Mouse (Mus musculus) midbrain, embryonic 16.5 days (tissue): ENCODE measurements around the gene Ccdc142. TPM values are rescaled to one million over a fixed set of nuclear protein-coding genes. Genes with fewer than 3 reads are reported as not detected.
A peak's percentile ranks its signal among the peaks of the same experiment; 100 is the strongest.

Source experiments
- ATAC-seq: fragments of 200-750 bp; cut with Nextera tagmentation; 2 replicates; pipeline ENCODE4 v1.8.0; 2017; ENCODE audit warnings: moderate TSS enrichment
- H3K27ac ChIP-seq: fragments of 300-500 bp; sonication (generic); 2 replicates; pipeline ENCODE4 v1.5.1; 2014; ENCODE audit warnings: mild to moderate bottlenecking, low read length, mixed read lengths
- H3K27me3 ChIP-seq: fragments of 300-500 bp; sonication (generic); 2 replicates; pipeline ENCODE4 v1.6.1; 2014; ENCODE audit warnings: low read depth, low read length, mixed read lengths; ENCODE audit not compliant: control insufficient read depth, insufficient read depth
- H3K36me3 ChIP-seq: fragments of 300-500 bp; sonication (generic); 2 replicates; pipeline ENCODE4 v1.6.1; 2014; ENCODE audit warnings: mild to moderate bottlenecking, low read length, moderate library complexity, mixed read lengths; ENCODE audit not compliant: control insufficient read depth, insufficient read depth
- H3K4me1 ChIP-seq: fragments of 300-500 bp; sonication (generic); 2 replicates; pipeline ENCODE4 v1.6.1; 2014; ENCODE audit warnings: mild to moderate bottlenecking, low read length, mixed read lengths; ENCODE audit not compliant: control insufficient read depth, insufficient read depth
- H3K4me2 ChIP-seq: fragments of 300-500 bp; sonication (generic); 2 replicates; pipeline ENCODE4 v1.6.1; 2014; ENCODE audit warnings: mild to moderate bottlenecking, low read length, mixed read lengths
- H3K4me3 ChIP-seq: fragments of 300-500 bp; sonication (generic); 2 replicates; pipeline ENCODE4 v1.5.1; 2014; ENCODE audit warnings: low read depth, mild to moderate bottlenecking, low read length, moderate library complexity, mixed read lengths
- H3K9ac ChIP-seq: fragments of 300-500 bp; sonication (generic); 2 replicates; pipeline ENCODE4 v1.6.1; 2014; ENCODE audit warnings: low read depth, low read length, mixed read lengths
- H3K9me3 ChIP-seq: fragments of 300-500 bp; sonication (generic); replicated peaks from 2 replicates; pipeline ENCODE4 v1.6.1; 2014; ENCODE audit warnings: mild to moderate bottlenecking, low read length, mixed read lengths; ENCODE audit not compliant: control insufficient read depth, poor library complexity, severe bottlenecking
- WGBS: fragments of 180-500 bp; shearing (Covaris S2); extraction: QIAGEN DNeasy Blood & Tissue Kit; methylation state at CpG from one replicate; pipeline ENCODE4 v1.1.7; 2014; 5-methylcytosine and 5-hydroxymethylcytosine counted together
- polyA plus RNA-seq: library from polyadenylated mRNA; unstranded; fragments of >200 nt; fragmentation: Nextera tagmentation; extraction: Ambion mirVana; gene quantifications from 2 replicates; pipeline ENCODE4 v1.2.1, GENCODE M21; 2015

Gene Ccdc142
- polyA plus RNA-seq, 1 experiment from 2014 or later, result 5.9 TPM

DNA sequence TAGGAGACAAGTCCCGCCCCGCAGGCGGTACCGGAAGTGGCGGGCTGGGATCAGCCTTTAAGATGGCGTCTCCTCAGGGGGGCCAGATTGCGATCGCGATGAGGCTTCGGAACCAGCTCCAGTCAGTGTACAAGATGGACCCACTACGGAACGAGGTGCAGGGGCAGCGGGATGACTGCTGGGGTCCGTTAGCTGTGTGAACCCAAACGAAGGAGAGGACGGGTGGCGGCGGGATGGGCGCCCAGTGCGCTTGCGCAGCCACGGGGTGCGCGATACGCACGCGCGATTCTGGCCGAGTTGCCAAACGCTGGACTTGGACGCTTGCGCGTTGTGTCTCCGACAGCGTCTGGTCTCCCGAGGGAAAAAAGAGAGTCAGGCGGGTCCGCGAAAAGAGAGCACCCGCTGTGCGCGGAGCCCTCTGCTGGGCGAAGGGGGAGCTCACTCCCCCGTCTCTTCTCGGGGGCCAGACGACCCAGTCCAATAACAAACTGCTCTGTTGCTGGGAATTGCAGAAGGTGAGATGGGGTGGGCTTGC, 23.0 kb upstream of the Ccdc142 start:
- Histone ChIP-seq H3K9ac (peak overlapping the region; percentile 78), H3K4me2 (peak overlapping the region; percentile 78), H3K9me3 (no peaks in the 10 kb centered on the region), H3K27me3 (peaks cover 40% of the 10 kb centered on the region), H3K4me3 (peak overlapping the region; percentile 79), H3K36me3 (0 out of 2 replicates have a peak, but pooled peaks cover 4% of the 10 kb centered on the region), H3K27ac (peak overlapping the region; percentile 95), H3K4me1 (peaks cover 17% of the 10 kb centered on the region)
- ATAC-seq, result peak; percentile 92
- WGBS, result under 1% methylated on average over 46 of the region's 46 CpGs

DNA sequence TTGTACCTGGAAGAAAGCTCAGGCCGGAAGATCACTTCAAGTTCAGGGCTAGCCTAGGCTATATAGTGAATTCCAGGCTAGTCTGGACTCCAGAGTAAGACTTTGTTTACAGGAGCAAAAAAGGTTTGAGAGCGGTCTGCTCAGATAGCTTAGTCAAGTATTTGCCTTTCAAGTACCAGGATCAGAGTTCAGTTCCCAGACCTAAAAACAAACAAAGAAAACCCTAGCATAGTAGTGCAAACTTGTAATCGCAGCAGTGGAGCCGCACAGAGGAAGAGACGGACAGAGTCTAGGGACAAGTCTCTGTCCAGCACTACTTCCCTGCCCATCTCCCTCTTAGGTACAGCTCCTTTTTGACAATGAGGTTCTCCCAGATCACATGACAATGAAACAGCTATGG, 21.2 kb upstream of the Ccdc142 start:
- Histone ChIP-seq H3K9me3 (no peaks in the 10 kb centered on the region), H3K9ac (no peak overlapping the region), H3K4me3 (no peak overlapping the region), H3K27ac (no peak overlapping the region), H3K27me3 (peaks cover 40% of the 10 kb centered on the region), H3K36me3 (0 out of 2 replicates have a peak, but pooled peaks cover 4% of the 10 kb centered on the region), H3K4me2 (no peak overlapping the region), H3K4me1 (peaks cover 17% of the 10 kb centered on the region)
- no peak for ATAC-seq
- 96% methylated on average over 5 of the region's 5 CpGs for WGBS

DNA sequence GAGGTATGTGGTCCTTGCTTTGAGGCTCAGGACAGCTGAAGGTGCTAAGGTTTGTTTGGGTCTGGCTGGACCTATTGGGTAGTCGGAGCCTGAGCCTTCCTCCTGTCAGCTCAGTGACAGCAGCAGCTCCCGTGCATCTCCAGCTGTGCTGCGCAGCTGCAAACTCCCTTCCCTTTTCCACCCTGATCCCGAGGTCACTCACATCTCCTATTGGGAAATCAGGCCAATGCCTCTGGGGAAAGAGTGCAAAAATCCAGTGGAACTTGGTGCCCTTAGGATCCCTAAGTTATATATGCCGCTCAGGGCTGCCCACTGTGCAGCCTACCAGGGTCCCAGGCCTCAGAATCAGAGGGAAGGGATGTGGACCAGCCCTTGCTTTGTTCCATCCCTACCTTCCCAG, 17.9 kb upstream of the Ccdc142 start:
- no peak overlapping the region for H3K9ac ChIP-seq

DNA sequence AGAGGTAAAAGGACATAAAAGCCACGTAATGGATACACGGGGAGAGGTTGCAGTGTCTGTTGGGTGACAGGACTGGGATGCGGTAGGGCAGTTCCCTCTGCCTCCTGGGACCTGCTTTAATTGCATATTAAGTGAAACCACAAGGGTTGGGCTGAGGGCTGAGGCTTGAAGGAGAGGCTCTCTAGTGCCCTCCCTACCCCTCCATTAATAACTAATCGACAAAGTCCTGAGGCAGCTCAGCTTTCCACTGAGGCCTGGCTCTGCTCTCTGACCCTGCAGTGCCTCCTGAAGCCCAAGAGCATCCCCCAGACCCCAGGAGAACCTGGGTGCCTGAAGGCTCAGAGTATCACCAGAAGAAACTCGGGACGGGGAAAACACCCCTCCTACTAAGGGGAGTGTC, 16.9 kb upstream of the Ccdc142 start:
- WGBS, result 2% methylated on average over 6 of the region's 6 CpGs
- no peak overlapping the region for H3K9ac ChIP-seq
- H3K36me3 ChIP-seq, result 0 out of 2 replicates have a peak, but pooled peaks cover 4% of the 10 kb centered on the region
- H3K27ac ChIP-seq, result no peak overlapping the region
- no peak overlapping the region for H3K4me3 ChIP-seq
- no peak overlapping the region for H3K4me2 ChIP-seq
- H3K4me1 ChIP-seq, result peaks cover 6% of the 10 kb centered on the region
- no peaks in the 10 kb centered on the region for H3K9me3 ChIP-seq
- no peak for ATAC-seq
- H3K27me3 ChIP-seq, result peaks cover 65% of the 10 kb centered on the region

More for the DNA sequence above, 17.9 kb upstream of the Ccdc142 start:
- 13% methylated on average over 5 of the region's 5 CpGs for WGBS
- Histone ChIP-seq H3K4me1 (peaks cover 13% of the 10 kb centered on the region), H3K4me3 (no peak overlapping the region), H3K9me3 (no peaks in the 10 kb centered on the region), H3K36me3 (0 out of 2 replicates have a peak, but pooled peaks cover 4% of the 10 kb centered on the region), H3K4me2 (no peak overlapping the region), H3K27ac (no peak overlapping the region), H3K27me3 (peaks cover 57% of the 10 kb centered on the region)
- no peak for ATAC-seq

DNA sequence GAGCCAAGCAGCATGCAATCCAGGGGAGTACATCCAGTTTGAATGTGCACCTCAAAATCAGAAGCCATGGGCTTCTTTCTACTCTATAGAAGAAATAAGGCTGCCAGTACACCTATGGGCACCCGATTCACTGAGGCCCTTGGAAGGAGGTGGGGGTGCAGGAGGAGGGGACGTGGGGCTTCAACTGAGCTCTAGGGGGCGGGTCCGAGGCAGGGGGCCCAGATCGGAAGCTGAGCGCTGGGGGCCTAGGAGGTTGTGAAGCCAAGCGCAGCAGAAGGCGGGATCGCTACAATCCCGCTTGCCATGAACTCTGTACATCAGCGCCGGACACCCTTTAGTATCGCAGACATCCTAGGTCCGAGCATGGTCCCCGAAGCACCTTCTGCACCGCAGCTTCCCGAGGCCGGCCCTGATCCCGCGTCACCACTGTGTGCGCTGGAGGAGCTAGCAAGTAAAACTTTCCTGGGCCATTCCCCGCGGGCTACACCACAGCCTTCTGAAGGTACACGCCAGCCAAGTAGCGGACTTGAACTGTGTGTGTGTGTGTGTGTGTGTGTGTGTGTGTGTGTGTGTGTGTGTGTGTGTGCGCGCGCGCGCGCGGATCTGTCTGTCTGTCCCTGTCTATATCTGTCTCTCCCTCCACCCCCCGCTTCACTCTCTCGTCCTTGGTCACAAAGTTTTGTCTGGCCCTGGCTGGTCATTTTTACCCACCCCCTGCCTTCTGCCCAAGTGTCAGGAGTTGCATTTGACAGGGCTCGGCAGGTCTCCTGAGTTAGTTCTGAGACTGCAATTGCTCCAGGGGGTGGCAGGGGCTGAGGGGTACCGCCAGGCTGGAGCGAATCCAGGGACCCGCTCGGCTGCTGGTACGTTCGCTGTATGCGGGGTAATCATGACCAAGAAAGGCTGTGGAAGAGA, 15.0 kb upstream of the Ccdc142 start, which contains the start of gene Lbx2:
Gene Lbx2, plus strand, starts transcription at position 247 of the 915 bp plus-strand sequence.
- H3K4me3 ChIP-seq, result no peak within 1 kb of the TSS
- H3K4me1 ChIP-seq, result 0 out of 2 replicates have a peak, but pooled peaks cover 3% of the 10 kb centered on the region
- H3K4me2 ChIP-seq, result no peak within 1 kb of the TSS
- H3K27me3 ChIP-seq, result peaks cover 82% of the 10 kb centered on the region
- ATAC-seq, result no peak
- H3K36me3 ChIP-seq, result 0 out of 2 replicates have a peak, but pooled peaks cover 4% of the 10 kb centered on the region
- H3K9ac ChIP-seq, result no peak within 1 kb of the TSS
- H3K27ac ChIP-seq, result no peak within 1 kb of the TSS
- H3K9me3 ChIP-seq, result no peaks in the 10 kb centered on the region
- WGBS, result 4% methylated on average over 42 of the region's 42 CpGs

DNA sequence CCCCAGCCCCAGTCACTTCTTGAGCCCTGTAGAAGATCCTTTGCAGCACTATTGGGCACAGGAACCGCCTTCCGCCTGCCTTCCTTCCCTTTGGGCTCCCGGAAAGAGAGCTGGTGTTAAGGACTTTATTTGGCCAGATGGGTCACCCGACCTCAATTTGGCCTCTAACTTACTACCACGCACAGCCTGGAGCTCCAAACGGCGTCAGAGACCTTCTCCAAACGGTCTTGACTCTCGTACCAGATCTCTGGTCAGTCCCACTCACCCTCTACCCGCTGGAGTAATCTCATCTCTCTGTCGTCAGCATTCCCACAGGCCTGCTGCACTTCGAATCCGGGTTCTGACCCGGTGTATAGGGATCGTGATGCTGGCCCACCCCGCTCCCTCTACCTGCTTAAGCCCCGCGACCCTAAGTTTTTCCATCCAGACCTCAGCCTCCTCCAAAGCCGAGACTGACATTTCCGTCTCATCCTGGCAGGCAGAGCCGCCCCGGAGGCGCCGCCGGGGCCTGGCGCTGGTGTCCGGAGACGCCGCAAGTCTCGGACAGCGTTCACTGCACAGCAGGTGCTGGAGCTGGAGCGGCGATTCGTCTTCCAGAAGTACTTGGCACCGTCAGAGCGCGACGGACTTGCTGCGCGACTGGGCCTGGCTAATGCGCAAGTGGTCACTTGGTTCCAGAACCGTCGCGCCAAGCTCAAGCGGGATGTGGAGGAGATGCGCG, 14.0 kb upstream of the Ccdc142 start:
- Histone ChIP-seq H3K4me1 (0 out of 2 replicates have a peak, but pooled peaks cover 3% of the 10 kb centered on the region), H3K4me3 (peak overlapping the region; percentile 16), H3K9ac (no peak overlapping the region), H3K27me3 (peaks cover 77% of the 10 kb centered on the region), H3K9me3 (no peaks in the 10 kb centered on the region), H3K36me3 (no peaks in the 10 kb centered on the region), H3K4me2 (peak overlapping the region; percentile 28), H3K27ac (no peak overlapping the region)
- 1% methylated on average over 47 of the region's 47 CpGs for WGBS
- no peak for ATAC-seq

DNA sequence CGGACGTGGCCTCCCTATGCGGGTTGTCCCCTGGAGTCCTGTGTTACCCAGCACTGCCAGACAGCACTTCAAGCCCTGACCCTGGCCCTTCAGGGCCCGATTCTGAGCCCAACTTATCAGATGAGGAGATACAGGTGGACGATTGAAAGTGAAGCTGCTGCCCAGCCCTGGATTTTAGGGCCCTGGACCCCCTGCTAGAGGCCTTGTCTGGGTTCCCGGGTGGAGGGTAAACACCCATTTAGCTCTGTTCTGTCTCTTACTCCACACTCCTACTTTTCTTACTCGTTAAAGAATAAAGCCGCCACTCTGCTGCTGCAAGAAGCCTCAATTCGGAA, 13.5 kb upstream of the Ccdc142 start:
- Histone ChIP-seq H3K9me3 (no peaks in the 10 kb centered on the region), H3K4me2 (peak overlapping the region; percentile 28), H3K27ac (no peak overlapping the region), H3K4me1 (0 out of 2 replicates have a peak, but pooled peaks cover 3% of the 10 kb centered on the region), H3K4me3 (peak overlapping the region; percentile 16), H3K36me3 (no peaks in the 10 kb centered on the region), H3K27me3 (peaks cover 72% of the 10 kb centered on the region), H3K9ac (no peak overlapping the region)
- WGBS, result 5% methylated on average over 9 of the region's 9 CpGs
- ATAC-seq, result no peak

DNA sequence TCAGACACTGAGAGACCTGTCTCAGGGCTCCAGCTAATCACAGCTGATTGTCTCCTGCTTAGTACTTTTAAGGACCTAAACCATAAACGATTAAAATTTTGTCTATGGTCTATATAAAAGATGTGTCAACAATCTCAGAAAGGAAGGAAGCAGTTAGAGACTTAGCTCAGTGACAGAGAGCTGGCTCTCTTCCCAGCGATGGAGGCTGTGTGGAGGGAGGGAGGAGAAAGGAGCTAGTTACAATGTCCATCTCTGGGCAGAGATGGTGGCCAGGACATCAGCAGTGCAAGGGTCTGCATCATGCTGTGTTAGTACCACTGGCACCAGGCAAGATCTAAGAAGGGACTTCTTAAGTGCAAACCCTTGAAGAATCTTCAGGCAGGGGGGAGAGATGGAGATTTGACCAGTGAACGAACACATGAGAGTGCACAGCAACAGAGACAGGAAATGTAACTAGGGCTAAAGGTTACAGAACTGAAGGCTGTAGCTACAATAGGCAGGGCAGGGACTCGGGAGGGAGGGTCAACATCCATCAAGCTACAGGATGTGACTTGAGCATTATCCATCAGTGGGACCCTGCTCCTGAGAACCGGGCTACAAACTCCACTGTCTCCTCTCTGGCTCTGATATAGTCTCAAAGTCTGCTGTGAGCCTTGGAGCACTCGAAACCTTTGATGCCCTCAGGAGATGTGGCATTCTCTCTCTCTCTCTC, 8.8 kb upstream of the Ccdc142 start:
- ATAC-seq, result no peak
- H3K27ac ChIP-seq, result no peak overlapping the region
- WGBS, result 40% methylated on average over 6 of the region's 6 CpGs

More for the DNA sequence above, 8.8 kb upstream of the Ccdc142 start:
- Histone ChIP-seq H3K9ac (no peak overlapping the region), H3K27me3 (peaks cover 33% of the 10 kb centered on the region), H3K9me3 (no peaks in the 10 kb centered on the region), H3K4me3 (no peak overlapping the region), H3K4me2 (no peak overlapping the region), H3K4me1 (0 out of 2 replicates have a peak, but pooled peaks cover under 1% of the 10 kb centered on the region), H3K36me3 (no peaks in the 10 kb centered on the region)
